Mouse (Mus musculus): ENCODE data around the gene Pcsk6.
"Not testable (repeated sequence)": the region's sequence is repeated elsewhere in the genome, so short reads cannot be mapped to it uniquely, and the experiment has no call there.

Pcsk6 gene

GRCm38 (mm10) chr7:65861591-65862472 lies at the start of gene Pcsk6:
Gene Pcsk6, plus strand, starts transcription at chr7:65861734.
- DNase-seq = peak; percentile 29

- DNase-seq = no peak
Measured at GRCm38 (mm10) chr7:65813611-65814212, 47.8 kb upstream of the Pcsk6 start.

GRCm38 (mm10) chr7:65817564-65817963 lies 44.0 kb upstream of the Pcsk6 start:
- DNase-seq = no peak

- no peak for DNase-seq
Measured at GRCm38 (mm10) chr7:65820391-65820790, 41.1 kb upstream of the Pcsk6 start.

GRCm38 (mm10) chr7:65821901-65822300 lies 39.6 kb upstream of the Pcsk6 start:
- DNase-seq = not testable (repeated sequence)

- no peak for DNase-seq
Measured at GRCm38 (mm10) chr7:65822506-65823119, 38.9 kb upstream of the Pcsk6 start.

- no peak for DNase-seq
Measured at GRCm38 (mm10) chr7:65839756-65840155, 21.8 kb upstream of the Pcsk6 start.

GRCm38 (mm10) chr7:65843210-65843609 lies 18.3 kb upstream of the Pcsk6 start:
- no peak for DNase-seq

- DNase-seq = no peak
Measured at GRCm38 (mm10) chr7:65860981-65861380, 553 bp upstream of the Pcsk6 start.

- no peak for DNase-seq
Measured at GRCm38 (mm10) chr7:65862473-65863176, 1.1 kb downstream of the Pcsk6 start.

- no peak for DNase-seq
Measured at GRCm38 (mm10) chr7:65869173-65869572, 7.6 kb downstream of the Pcsk6 start.

- DNase-seq = no peak
Measured at GRCm38 (mm10) chr7:65869794-65870193, 8.3 kb downstream of the Pcsk6 start.

- DNase-seq = no peak
Measured at GRCm38 (mm10) chr7:65870227-65870626, 8.7 kb downstream of the Pcsk6 start.

GRCm38 (mm10) chr7:65870928-65871580 lies 9.5 kb downstream of the Pcsk6 start:
- peak; percentile 69 for DNase-seq

- no peak for DNase-seq
Measured at GRCm38 (mm10) chr7:65871851-65872250, 10.3 kb downstream of the Pcsk6 start.

- no peak for DNase-seq
Measured at GRCm38 (mm10) chr7:65873176-65873845, 11.8 kb downstream of the Pcsk6 start.

GRCm38 (mm10) chr7:65873902-65874301 lies 12.4 kb downstream of the Pcsk6 start:
- DNase-seq = no peak

GRCm38 (mm10) chr7:65876596-65876995 lies 15.1 kb downstream of the Pcsk6 start:
- DNase-seq = no peak

- no peak for DNase-seq
Measured at GRCm38 (mm10) chr7:65878234-65878633, 16.7 kb downstream of the Pcsk6 start.

- no peak for DNase-seq
Measured at GRCm38 (mm10) chr7:65879330-65879729, 17.8 kb downstream of the Pcsk6 start.

GRCm38 (mm10) chr7:65880666-65881289 lies 19.2 kb downstream of the Pcsk6 start:
- no peak for DNase-seq

GRCm38 (mm10) chr7:65881290-65881688 lies 19.8 kb downstream of the Pcsk6 start:
- no peak for DNase-seq
